Mouse (Mus musculus) liver, embryonic 16.5 days (tissue): ENCODE measurements at regions not wholly inside any gene's neighbourhood (a gene's known extent, or its start where the extent isn't known, plus 50 kb on each side); places are given as distances from the start of the nearest gene placed in this dataset.

Experiments
- ATAC-seq: fragments of 200-750 bp; cut with Nextera tagmentation; 2 replicates; pipeline ENCODE4 v1.8.0; 2017; ENCODE audit warnings: low read depth, mild to moderate bottlenecking, moderate number of reproducible peaks, moderate library complexity
- H3K27ac ChIP-seq: fragments of 300-500 bp; sonication (generic); 2 replicates; pipeline ENCODE4 v1.5.1; 2014; ENCODE audit warnings: mild to moderate bottlenecking, low read length
- H3K27me3 ChIP-seq: fragments of 300-500 bp; sonication (generic); 2 replicates; pipeline ENCODE4 v1.6.1; 2014; ENCODE audit warnings: low read depth, low read length, mixed read lengths; ENCODE audit not compliant: control insufficient read depth, insufficient read depth
- H3K36me3 ChIP-seq: fragments of 300-500 bp; sonication (generic); 2 replicates; pipeline ENCODE4 v1.6.1; 2014; ENCODE audit warnings: mild to moderate bottlenecking; ENCODE audit not compliant: control insufficient read depth, insufficient read depth
- H3K4me1 ChIP-seq: fragments of 300-500 bp; sonication (generic); 2 replicates; pipeline ENCODE4 v1.6.1; 2014; ENCODE audit warnings: low read depth, low read length, mixed read lengths; ENCODE audit not compliant: control insufficient read depth
- H3K4me2 ChIP-seq: fragments of 300-500 bp; sonication (generic); 2 replicates; pipeline ENCODE4 v1.6.1; 2014; ENCODE audit warnings: low read depth, low read length, mixed read lengths
- H3K4me3 ChIP-seq: fragments of 300-500 bp; sonication (generic); 2 replicates; pipeline ENCODE4 v1.5.1; 2014; ENCODE audit warnings: low read depth, mild to moderate bottlenecking, low read length
- H3K9ac ChIP-seq: fragments of 300-500 bp; sonication (generic); 2 replicates; pipeline ENCODE4 v1.6.1; 2014; ENCODE audit warnings: low read depth, low read length
- H3K9me3 ChIP-seq: fragments of 300-500 bp; sonication (generic); replicated peaks from 2 replicates; pipeline ENCODE4 v1.6.1; 2016; ENCODE audit warnings: low read length; ENCODE audit not compliant: control insufficient read depth
- WGBS: fragments of 180-500 bp; shearing (Covaris S2); extraction: QIAGEN DNeasy Blood & Tissue Kit; methylation state at CpG from one replicate; pipeline ENCODE4 v1.1.7; 2014; ENCODE audit not compliant: insufficient replicate concordance; 5-methylcytosine and 5-hydroxymethylcytosine counted together

DNA sequence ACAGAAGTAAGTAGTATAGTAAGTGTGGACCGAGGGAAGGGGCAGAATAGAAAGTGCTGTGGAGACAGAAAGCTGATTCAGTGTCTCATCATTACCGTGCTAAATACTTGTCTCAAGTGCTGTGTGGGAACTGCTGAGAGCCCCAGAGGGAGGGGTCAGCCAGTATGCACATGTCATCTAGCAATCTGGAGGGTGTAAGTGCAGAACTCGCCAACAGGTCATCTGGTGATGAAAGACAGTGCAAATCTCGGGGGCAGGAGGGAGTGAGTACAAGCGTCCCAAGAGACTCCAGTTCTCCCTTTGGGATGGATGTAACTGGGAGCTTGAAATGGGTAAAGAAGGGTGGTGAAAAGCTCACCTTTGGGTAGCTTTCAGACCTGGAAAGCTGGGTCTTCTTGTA lies 535.7 kb downstream of the Bcl11a start:
- Histone ChIP-seq H3K9ac (no peak overlapping the region), H3K27me3 (no peaks in the 10 kb centered on the region), H3K4me3 (no peak overlapping the region), H3K4me1 (no peaks in the 10 kb centered on the region), H3K27ac (no peak overlapping the region), H3K9me3 (no peaks in the 10 kb centered on the region), H3K4me2 (no peak overlapping the region), H3K36me3 (no peaks in the 10 kb centered on the region)
- no peak for ATAC-seq
- 42% methylated on average over 5 of the region's 5 CpGs for WGBS

DNA sequence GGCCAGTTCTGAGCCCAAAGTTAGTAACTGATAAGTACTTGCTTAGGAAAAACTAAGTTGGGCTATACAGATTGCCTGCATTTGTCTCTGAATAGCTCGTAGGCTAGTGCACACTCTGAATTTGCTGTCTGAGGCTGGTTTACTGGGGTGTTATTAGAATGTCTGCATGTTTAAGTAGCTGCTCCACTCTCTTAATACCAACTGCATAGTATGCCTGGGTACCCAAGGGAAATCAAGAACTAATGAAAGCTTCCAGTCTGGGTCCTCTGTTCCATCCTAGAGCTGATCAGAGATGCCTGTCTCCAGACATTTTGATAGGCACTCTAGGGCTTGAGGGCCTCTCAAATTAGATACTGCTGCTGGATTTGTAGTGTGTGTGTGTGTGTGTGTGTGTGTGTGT lies 537.6 kb downstream of the Bcl11a start:
- Histone ChIP-seq H3K4me2 (no peak overlapping the region), H3K27ac (no peak overlapping the region), H3K9me3 (no peaks in the 10 kb centered on the region), H3K4me3 (no peak overlapping the region), H3K9ac (no peak overlapping the region), H3K27me3 (no peaks in the 10 kb centered on the region), H3K4me1 (no peaks in the 10 kb centered on the region), H3K36me3 (no peaks in the 10 kb centered on the region)
- 68% methylated on average over 1 of the region's 1 CpGs for WGBS
- no peak for ATAC-seq

DNA sequence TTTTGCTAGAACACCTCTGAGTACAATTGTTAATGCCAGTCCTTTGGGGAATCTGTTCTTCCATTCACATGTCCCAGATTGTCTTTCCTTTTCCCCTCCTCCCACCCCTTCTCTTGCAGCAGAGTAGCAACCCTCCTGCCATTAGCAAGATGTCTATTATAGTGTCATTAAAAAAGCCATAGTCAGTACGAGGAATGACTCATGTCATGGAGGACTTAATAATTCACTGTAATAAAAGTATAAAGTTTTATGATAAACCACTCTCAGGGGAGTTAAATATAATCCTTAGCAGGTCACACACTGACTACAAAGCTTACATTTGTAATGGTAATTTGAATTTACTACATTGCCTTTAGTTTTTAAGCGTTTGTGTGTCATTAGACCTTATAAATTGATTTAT lies 540.7 kb downstream of the Bcl11a start:
- Histone ChIP-seq H3K36me3 (no peaks in the 10 kb centered on the region), H3K9ac (no peak overlapping the region), H3K9me3 (no peaks in the 10 kb centered on the region), H3K27me3 (no peaks in the 10 kb centered on the region), H3K4me1 (no peaks in the 10 kb centered on the region), H3K4me2 (no peak overlapping the region), H3K27ac (no peak overlapping the region), H3K4me3 (no peak overlapping the region)
- WGBS: 53% methylated on average over 2 of the region's 2 CpGs
- no peak for ATAC-seq

DNA sequence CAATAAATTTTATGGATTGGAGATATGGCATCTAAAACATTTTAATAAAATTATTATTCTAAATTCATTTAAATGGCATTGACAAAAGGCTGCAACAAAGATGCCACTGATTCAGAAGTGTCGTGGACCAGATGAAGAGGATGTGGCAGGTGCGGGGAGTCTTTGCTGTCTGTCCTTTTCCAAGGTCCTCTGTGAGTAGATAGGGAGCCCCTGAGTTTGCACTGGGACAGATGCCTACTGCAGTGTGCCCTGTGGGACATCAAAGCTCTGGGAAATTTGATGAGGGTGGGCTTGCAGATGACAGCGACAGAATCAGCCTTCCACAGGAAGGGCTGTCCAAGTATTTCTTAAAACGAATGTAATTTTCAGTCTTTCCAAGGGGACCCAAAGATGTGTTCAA lies 541.2 kb downstream of the Bcl11a start:
- Histone ChIP-seq H3K4me3 (no peak overlapping the region), H3K4me2 (no peak overlapping the region)

DNA sequence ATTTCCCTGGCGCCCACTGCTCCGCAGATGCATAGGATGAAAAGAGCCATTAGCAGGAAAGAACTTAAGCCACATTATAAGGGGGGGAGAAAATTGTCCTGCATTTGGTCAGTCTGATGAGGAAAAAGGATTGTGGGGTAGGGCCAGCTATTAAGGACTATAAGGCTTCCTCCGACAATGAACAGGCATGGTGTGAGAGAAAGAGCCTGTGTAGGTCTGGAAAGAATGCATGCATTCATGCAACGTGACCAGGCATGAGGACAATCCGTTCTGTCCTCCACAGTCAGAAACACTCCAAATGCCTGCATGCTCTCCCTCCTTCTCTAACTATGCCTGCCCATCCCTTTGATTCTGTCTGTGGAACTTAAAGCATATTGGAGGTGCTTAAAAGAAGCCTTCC lies 550.8 kb downstream of the Bcl11a start:
- Histone ChIP-seq H3K27me3 (no peaks in the 10 kb centered on the region), H3K36me3 (no peaks in the 10 kb centered on the region), H3K4me1 (no peaks in the 10 kb centered on the region), H3K9me3 (no peaks in the 10 kb centered on the region), H3K27ac (no peak overlapping the region), H3K4me2 (no peak overlapping the region), H3K4me3 (no peak overlapping the region), H3K9ac (no peak overlapping the region)
- ATAC-seq: no peak
- 60% methylated on average over 5 of the region's 5 CpGs for WGBS

More for the DNA sequence above, 541.2 kb downstream of the Bcl11a start:
- H3K9me3 ChIP-seq: no peaks in the 10 kb centered on the region
- no peaks in the 10 kb centered on the region for H3K27me3 ChIP-seq
- no peak overlapping the region for H3K27ac ChIP-seq
- H3K36me3 ChIP-seq: no peaks in the 10 kb centered on the region
- no peak for ATAC-seq
- H3K4me1 ChIP-seq: no peaks in the 10 kb centered on the region
- WGBS: 64% methylated on average over 4 of the region's 4 CpGs
- no peak overlapping the region for H3K9ac ChIP-seq

DNA sequence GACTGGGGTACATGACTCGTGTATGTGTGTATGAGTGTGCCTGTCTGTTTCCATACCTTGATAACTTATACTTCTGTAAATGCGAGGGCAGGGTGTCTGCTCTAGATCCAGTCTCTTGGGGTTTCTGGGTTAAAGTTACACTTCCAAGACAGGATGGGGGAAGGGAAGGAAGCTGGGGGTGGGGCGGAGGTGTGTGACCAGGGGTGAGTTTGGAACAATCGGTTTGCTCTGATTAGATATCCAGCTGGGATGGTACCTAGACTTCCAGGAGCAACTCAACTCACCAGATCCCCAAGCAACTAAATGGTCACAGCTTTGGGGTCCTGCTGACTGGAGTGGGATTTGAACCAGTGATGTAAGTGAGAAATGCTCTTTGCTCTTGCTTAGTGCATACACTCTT lies 551.6 kb downstream of the Bcl11a start:
- ATAC-seq: no peak
- 48% methylated on average over 4 of the region's 4 CpGs for WGBS
- no peaks in the 10 kb centered on the region for H3K9me3 ChIP-seq

DNA sequence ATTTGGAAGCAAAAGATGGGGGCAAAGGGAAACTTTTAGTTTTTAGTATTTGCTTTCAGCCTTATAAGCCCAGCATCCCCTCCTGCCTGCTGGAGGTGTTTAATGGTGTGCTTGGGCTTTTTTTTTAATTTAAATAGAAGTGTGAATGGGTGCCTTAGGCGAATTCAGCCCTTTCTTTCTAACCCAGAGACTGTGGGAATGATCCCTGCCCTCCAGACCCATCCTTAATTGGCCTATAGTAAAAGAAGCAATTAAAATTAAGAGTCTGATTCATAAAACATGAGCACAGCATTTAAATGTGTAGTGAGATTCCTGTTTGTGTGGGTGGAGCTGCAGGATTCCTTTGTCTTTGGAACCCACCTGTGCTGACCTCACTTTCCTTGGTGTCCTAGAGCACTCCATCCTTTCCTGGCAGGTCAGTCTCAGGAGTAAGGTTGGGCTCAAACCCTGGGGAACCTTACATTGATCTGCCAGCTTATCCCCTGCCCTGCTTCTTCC lies 552.6 kb downstream of the Bcl11a start:
- Histone ChIP-seq H3K9ac (no peak overlapping the region), H3K27me3 (no peaks in the 10 kb centered on the region), H3K9me3 (no peaks in the 10 kb centered on the region), H3K36me3 (no peaks in the 10 kb centered on the region), H3K4me3 (no peak overlapping the region), H3K27ac (no peak overlapping the region), H3K4me2 (no peak overlapping the region), H3K4me1 (no peaks in the 10 kb centered on the region)
- ATAC-seq: no peak
- whole genome bisulfite sequencing: 23% methylated on average over 1 of the region's 1 CpGs

More for the DNA sequence above, 551.6 kb downstream of the Bcl11a start:
- Histone ChIP-seq H3K27ac (no peak overlapping the region), H3K9ac (no peak overlapping the region), H3K27me3 (no peaks in the 10 kb centered on the region), H3K4me3 (no peak overlapping the region), H3K36me3 (no peaks in the 10 kb centered on the region), H3K4me1 (no peaks in the 10 kb centered on the region), H3K4me2 (no peak overlapping the region)

DNA sequence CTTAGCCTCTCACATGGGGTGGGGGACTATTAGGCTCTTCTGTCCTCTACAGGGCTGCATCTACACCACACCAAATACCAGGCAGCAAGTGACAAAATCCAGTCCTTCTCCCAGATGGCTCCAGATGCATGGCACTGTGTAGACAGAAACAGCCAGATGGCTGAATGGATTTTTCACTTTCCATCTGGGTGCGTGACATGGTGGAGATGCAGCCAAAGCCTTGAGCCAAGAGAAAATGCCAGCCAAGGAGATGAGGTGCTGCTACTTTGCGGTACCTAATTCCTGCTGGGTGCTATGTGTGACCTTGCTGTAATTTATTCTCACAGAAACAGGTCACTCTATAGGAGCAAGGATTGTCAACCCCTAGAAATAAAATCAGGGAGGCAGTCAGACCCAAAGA lies 553.8 kb downstream of the Bcl11a start:
- WGBS: 60% methylated on average over 2 of the region's 2 CpGs

DNA sequence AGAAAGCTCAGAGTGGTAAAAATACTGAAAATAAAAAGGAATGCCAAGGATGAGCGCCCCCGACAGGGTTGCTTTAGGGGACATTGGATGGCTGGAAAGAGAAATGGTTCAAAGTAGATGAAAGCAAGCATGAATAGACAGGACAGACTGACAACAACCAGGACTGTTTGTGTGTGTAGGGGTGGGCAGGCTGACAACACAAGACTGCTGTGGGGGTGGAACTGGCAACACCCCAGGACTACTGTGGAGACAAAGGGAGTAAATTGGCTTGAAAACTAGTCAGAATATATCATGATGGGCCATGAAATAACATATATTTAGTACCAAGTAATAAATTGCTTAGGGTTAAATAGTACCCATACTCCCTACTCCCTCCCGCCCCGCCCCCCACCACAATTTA lies 558.9 kb downstream of the Bcl11a start:
- H3K27ac ChIP-seq: no peak overlapping the region
- 68% methylated on average over 4 of the region's 4 CpGs for WGBS
- no peak overlapping the region for H3K4me2 ChIP-seq
- H3K9ac ChIP-seq: no peak overlapping the region
- H3K4me1 ChIP-seq: no peaks in the 10 kb centered on the region
- H3K9me3 ChIP-seq: no peaks in the 10 kb centered on the region
- H3K27me3 ChIP-seq: no peaks in the 10 kb centered on the region
- H3K4me3 ChIP-seq: no peak overlapping the region
- H3K36me3 ChIP-seq: no peaks in the 10 kb centered on the region
- ATAC-seq: no peak

More for the DNA sequence above, 553.8 kb downstream of the Bcl11a start:
- Histone ChIP-seq H3K9ac (no peak overlapping the region), H3K36me3 (no peaks in the 10 kb centered on the region), H3K27me3 (no peaks in the 10 kb centered on the region), H3K4me3 (no peak overlapping the region), H3K4me1 (no peaks in the 10 kb centered on the region), H3K9me3 (no peaks in the 10 kb centered on the region), H3K27ac (no peak overlapping the region), H3K4me2 (no peak overlapping the region)
- ATAC-seq: no peak
